Mouse (Mus musculus): ENCODE results near the gene Umad1. TPM values are rescaled to one million over a fixed set of nuclear protein-coding genes. Genes with fewer than 3 reads are reported as not detected.

The Umad1 gene
- total RNA-seq, 1 experiment from 2014 or later: 12.1 TPM

DNA sequence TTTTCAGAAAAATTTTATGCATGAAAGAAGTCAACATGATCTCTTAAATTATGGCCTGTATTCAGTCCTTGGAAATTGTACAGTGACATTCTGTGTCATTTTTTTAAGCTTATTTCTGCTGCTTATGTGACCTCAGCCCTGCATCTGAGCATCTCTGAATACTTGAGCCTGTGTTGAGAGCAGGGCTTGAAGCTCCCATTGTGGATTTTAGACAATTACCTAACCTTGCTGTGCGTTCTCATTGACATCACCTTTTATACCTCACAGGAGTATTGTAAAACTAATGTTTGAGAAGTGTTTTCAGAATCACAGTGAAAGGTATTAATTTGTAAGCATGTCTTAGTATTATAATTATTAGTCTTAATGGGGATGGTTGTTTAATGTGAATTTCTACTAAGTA lies 140.6 kb downstream of the Umad1 start:
- no peak for ATAC-seq (replicated peaks; ENCODE audit: insufficient number of reproducible peaks, low FRiP score, low TSS enrichment, poor library complexity, severe bottlenecking)

DNA sequence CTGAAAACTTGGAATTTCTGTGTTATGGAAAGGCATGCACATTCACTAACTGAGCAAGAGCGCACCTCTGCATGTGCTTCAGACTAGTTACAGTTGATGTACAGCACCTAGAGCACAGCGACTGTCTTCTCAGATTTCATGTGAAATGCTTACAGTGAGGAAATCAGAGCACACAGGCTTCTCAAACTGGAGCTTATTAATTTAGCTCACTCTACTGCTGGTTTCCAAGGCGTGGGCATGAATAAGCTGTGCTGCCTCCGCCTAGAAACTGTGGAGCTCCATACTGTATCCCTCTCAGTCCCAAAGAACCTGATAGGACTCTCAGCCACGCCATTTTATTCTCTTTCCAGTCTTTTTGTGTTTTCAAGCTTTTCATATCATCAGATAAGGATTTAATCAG lies 144.0 kb downstream of the Umad1 start:
- no peak for ATAC-seq (replicated peaks; ENCODE audit: insufficient number of reproducible peaks, low FRiP score, low TSS enrichment, poor library complexity, severe bottlenecking)

DNA sequence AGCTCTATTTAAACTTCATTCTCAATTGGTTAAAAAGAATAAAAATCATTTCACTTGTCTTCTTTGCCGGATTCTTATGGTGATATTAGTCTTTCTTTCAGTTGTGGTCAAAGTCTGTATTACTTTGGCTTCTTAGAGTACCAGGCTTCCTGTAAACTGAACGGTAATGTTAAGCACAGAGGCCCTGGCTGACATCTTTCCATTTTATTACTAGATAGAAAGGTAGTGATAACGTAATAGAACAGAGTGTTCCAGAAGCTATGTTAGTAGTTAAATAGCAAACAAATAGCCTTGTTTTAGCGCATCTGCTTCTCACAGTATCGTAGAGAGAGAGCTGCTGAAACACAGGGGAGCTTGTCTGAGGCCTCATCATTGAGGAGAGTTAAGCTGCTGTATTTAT lies 146.8 kb downstream of the Umad1 start:
- no peak for ATAC-seq (replicated peaks; ENCODE audit: insufficient number of reproducible peaks, low FRiP score, low TSS enrichment, poor library complexity, severe bottlenecking)

DNA sequence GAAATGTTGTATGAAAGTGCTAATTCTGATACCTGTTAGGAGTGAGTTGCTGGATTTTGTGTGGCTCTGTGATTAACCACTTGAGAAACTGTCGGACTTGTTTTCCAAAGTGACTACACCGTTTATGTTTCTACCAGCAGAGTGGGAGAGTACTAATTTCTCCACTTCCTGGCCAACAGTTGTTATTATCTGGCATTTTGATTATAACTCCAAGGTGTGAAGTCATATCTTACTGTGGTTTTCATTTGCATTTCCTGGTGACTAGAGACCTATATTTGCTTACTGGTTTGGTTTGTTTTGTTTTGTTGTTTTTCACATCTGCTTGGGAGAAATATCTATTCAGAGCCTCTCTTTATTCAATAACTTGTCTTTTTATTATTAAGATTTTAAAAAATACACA lies 149.2 kb downstream of the Umad1 start:
- no peak for ATAC-seq (replicated peaks; ENCODE audit: insufficient number of reproducible peaks, low FRiP score, low TSS enrichment, poor library complexity, severe bottlenecking)

DNA sequence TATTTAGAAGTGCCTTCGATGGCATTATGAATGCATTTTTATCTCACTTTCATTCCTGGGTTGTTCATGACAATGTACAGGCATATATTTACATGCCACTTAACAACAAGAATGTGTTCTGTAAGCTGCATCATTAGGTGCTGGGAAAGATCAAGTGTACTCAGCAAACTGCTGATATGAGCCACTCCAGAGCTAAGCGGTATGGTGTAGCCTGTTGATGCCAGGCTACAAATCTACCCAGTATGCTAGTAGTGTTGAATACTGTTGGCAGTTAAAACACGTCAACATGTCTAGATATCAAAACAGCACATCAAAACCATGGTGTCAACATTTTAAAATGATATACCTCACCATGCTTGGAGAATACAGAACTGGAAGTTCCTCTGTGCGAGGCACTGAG lies 150.8 kb downstream of the Umad1 start:
- no peak for ATAC-seq (replicated peaks; ENCODE audit: insufficient number of reproducible peaks, low FRiP score, low TSS enrichment, poor library complexity, severe bottlenecking)

DNA sequence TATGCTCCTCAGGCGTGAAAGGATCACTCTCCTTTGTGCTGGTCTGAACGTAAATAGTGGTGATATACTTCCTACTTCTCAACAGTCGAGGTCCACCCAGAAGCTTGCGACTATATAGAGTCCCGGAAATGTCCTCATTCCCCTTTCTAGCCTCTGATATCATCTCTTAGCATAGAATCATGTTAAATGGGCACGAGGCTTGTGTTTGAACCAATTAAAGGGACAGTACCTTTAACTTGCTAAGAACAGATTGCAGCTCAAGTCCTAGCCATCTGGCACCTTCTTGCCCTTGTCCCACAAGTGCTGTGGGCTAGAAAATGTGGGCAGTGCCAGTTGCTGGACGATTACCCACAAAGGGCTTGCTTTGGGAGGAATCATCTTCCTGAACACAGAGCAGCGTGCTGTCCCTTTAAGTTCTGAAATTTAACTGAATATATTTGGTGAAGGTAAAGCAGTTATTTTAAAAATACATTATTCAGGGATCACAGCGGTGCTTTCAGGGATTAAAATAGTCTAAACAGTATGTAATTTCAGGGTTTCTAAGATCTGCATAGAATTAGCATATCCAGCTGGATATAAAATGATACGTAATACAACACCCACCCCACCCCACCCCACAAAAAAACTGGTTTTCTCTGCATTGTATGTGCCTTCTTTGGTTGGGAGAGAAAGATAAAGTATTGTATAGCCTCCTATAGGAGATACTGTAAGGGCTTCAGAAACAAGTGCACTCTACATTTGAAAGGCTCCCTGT lies 153.9 kb downstream of the Umad1 start:
- ATAC-seq (replicated peaks; ENCODE audit: insufficient number of reproducible peaks, low FRiP score, low TSS enrichment, poor library complexity, severe bottlenecking): no peak

DNA sequence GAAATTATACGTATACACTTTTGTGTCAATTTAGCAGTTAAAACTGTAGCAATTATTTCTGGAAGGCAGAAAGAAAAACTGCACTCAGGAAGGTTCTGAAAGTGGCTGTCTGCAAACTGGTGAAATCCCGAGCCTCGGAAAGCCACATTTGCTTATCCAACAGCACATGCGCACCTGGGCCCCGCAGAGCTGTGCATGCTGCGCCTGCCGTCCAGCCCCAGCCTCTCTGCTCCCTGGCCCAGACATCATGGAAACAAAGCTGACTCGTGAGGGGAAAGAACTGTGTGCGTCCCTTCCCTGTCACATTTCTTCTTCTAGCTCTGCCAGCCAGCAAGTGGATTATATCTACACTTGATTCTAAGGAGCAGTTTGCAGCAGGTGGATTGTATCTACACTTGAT lies 154.9 kb downstream of the Umad1 start:
- no peak for ATAC-seq (replicated peaks; ENCODE audit: insufficient number of reproducible peaks, low FRiP score, low TSS enrichment, poor library complexity, severe bottlenecking)

DNA sequence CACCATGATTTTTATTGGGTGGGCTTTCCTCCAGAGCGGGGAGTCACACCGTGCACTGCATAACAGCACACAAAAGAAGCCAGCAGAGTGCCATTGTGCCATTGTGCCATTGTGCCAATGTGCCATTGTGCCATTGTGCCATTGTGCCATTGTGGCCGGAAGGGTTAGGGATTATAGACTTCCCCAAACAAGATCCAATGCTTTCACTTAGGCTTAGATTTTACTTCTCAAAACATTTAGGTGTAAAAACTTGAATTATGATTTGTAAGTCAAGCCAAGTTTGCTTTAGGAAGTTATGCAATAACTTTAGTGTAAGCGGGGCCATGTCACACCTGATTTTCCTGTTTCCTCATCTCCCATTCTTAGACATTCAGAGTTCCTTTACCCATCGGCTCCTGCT lies 156.7 kb downstream of the Umad1 start:
- no peak for ATAC-seq (replicated peaks; ENCODE audit: insufficient number of reproducible peaks, low FRiP score, low TSS enrichment, poor library complexity, severe bottlenecking)

DNA sequence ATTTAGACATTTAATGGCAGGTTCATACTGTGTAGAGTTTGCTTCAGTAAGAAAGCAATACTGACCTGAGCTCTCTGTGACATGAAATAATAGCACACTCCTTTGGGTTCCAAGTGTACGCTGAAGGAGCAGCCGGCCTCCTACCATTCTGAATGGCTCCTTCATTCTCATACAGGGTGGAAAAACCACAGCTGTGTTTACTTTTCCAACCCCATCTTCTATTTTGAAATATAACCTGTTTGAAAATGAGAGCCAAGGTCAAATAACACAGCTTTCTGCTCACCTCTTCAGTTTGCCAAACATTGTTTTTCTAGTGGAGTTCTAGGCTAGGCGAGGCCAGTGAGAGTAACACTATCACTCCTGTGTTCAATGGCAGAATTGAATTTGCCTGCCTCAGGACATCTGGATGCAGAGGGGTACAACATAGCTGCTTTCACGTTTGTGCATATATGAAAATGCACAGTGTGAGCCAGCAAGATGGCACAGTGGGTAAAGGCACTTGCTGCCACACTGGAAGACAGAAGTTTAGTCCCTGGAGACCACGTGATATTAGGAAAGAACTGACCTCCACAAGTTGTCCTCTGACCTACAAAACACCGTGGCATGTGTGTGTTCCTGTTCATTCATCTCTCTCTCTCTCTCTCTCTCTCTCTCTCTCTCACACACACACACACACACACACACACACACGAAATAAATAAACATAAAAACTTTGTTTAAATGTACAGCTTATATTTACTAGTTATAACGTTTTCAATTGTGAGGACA lies 157.9 kb downstream of the Umad1 start:
- ATAC-seq (replicated peaks; ENCODE audit: insufficient number of reproducible peaks, low FRiP score, low TSS enrichment, poor library complexity, severe bottlenecking): no peak

DNA sequence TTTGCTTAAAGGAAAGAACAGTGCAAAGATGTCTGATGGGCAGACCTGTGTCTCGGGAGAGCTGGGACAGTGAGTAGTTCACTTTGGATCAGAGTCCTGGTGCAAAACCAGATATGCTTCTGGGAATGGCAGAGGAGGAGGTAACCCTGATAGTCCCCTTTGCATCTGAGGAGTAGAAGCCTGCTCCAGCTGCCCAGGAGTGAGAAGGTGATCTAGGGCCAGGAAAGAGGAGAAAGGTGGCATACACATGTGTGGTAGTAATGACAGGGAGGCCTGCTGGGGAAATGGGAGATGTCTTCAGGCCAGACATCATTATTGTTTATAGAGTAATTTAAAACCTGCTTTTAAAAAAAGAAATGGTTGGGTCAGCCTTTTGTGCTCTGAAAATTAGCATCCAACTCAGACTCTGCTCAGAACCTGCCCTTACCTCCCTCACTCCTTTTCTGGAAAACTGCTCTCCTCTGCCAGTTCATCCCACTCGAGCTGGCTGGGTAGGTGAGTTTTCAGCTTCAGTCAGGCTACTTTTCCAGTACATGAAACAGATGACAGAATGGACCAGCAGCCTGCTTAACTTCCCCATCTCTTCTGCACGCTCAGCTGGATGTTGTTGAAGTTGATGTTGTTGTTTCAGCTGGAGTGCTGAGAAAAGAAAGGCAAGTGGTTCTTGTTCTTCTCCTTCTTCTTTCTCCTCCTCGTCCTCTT lies 160.5 kb downstream of the Umad1 start:
- no peak for ATAC-seq (replicated peaks; ENCODE audit: insufficient number of reproducible peaks, low FRiP score, low TSS enrichment, poor library complexity, severe bottlenecking)

DNA sequence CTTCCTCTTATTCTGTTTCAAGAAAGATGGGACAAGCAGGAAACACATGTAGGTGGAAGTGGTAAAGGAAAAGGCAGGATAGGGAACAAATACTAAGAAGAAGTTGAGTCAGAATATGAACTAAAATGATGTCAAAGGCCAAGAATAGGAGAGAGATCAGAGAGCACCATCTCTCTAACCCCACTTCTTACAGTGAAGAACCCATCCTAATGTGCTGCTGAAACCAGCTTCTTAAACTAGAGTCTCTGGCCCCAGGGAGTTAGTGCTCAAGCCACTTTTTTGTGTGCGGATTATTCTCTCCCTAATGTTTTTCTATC lies 161.1 kb downstream of the Umad1 start:
- no peak for ATAC-seq (replicated peaks; ENCODE audit: insufficient number of reproducible peaks, low FRiP score, low TSS enrichment, poor library complexity, severe bottlenecking)

DNA sequence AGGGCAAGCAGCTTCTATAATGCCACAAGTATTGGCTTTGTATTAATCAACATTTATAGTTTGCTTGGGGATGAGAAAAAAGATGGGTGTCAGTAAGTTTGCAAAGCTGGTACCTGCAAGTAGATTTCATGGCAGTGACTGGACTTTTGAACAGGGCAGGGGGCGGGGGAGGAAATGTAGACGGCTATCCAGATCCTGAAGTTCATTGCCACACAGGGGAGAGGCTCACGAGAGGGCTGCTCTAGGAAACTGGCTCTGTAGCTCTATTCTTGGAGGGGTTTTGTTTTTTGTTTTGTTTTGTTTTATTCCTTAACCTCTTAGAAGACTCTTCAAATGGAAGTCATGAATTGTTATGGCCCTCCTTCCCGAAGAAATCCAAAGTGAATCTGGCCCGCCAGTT lies 162.3 kb downstream of the Umad1 start:
- ATAC-seq (replicated peaks; ENCODE audit: insufficient number of reproducible peaks, low FRiP score, low TSS enrichment, poor library complexity, severe bottlenecking): no peak

DNA sequence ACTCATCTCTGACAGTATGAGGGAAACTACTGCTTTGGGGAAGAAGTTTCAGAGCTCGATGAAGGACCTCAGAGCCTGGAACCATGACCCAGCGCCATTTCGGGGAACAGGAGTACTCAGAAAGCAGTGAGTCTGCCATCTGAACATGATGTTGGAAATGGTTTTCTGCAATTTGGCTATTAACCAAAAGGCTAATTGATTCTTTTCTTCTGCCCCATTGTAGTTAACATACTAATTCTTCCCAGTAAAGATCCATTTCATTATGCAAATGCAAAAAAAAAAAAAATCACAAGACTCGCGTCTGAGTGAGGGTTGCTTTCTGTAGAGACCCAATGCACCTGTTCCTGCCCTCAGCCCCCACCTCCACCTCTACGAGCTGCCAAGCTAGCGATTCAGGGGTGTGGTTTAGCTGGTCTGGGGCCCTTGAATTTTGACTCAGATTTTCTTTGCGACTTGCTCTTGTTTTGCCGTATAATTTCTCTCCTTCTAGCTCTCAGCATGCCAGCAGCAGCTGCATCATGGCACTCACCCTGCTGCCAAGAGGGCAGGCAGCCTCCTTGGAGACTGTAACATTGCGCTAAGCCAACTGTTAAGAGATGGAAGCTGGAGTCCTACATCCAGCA lies 163.0 kb downstream of the Umad1 start:
- ATAC-seq (replicated peaks; ENCODE audit: insufficient number of reproducible peaks, low FRiP score, low TSS enrichment, poor library complexity, severe bottlenecking): no peak

DNA sequence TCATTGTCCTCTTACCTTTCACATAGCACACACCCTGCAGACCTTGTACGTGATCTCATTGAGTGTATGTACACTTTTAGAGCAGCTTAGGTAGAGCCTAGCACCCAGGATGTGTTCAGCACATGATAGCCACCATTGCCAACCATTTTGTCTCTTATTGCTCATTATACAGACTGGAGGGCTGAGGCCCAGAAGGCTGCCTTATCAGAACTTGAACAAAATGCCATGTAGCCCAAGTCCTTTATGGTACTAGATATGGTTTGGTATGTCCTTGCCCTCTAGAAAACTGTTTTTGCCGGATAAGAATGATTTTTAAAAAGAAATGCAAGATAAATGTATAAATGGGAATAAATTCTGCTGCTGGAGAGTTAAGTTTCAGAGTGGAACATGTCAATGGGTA lies 164.1 kb downstream of the Umad1 start:
- no peak for ATAC-seq (replicated peaks; ENCODE audit: insufficient number of reproducible peaks, low FRiP score, low TSS enrichment, poor library complexity, severe bottlenecking)

DNA sequence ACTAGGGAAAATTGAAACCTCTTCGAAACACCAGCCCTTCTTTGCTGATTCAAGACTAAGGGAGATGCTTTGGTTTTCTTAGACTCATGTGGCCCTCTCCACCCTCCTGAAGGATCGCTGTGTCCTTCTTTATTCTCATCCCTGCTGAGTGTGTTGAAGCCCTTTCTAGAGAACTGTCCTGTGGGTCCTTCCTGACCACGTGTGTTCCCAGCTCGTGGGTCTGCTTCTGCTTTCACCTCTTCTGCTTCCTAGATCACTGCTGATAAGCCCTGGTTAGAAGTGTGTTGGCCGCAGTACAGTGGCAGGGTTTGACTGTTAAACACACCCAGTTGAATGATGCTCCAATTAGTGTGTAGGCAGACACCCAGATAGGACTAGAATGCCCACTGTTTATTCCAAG lies 168.6 kb downstream of the Umad1 start:
- ATAC-seq (replicated peaks; ENCODE audit: insufficient number of reproducible peaks, low FRiP score, low TSS enrichment, poor library complexity, severe bottlenecking): no peak

DNA sequence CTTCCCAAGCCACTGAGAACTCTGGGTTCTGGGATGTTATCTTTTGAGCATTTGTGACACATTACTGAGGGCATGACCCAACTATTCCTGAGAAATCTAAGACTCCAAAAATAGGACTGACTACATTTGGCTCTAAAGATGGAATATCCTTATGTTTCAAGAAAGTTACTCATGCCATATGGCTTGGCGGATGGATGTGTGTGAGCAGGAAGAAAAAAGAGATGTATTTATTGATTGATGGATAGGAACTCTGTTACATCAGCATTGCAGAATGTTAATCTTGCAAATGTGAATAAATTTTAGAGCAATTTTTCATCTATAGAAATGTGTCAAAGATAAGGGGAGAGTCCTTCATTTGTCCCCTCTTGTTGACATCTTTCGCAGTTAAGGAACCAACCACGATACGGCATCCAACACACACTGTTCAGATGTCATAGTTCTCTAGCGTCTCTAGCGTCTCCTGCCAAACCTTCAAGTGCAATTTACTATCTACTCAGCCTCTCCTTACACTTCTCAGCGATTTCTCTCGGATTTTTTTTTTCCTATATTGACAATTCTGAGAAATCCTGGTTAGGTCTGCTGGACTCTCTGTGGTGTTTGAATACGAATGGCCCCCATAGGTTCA lies 171.6 kb downstream of the Umad1 start:
- ATAC-seq (replicated peaks; ENCODE audit: insufficient number of reproducible peaks, low FRiP score, low TSS enrichment, poor library complexity, severe bottlenecking): no peak

DNA sequence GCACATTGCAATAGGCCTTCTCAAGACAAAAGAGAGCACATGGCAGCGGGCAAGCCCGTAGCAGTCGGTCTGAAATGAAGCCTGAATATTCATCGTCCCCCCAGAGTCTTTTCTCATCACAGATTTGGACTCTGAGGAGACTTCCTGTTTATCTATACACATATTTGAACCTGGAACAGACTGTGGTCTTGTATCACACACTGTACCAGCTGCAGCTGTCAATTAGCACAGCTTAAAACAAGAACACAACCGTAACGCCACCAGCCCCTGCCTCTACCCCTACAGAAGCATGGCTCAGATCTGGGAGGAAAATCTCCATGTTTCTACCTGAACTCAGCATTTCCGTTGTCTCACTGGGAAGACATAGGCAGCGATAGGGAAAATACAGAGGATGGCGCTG lies 174.1 kb downstream of the Umad1 start:
- no peak for ATAC-seq (replicated peaks; ENCODE audit: insufficient number of reproducible peaks, low FRiP score, low TSS enrichment, poor library complexity, severe bottlenecking)

DNA sequence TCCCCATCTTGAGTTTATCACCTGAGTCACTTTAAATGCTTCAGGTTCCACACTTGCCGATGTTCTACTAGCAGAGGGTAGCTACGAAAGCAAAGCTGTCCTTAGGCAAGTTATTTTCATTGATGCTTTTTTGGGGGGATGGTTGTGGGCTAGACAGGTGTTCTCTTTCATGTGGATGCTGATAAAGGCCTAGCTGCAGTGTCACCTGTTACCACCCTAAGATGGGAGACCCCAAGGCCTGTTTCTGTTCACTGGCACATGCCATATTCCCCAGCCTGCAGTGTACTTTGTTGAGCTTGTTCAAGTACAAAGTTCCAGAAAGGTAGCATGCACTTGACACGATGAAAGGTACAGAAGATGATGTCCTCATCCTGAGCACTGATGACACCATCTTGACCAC lies 178.8 kb downstream of the Umad1 start:
- no peak for ATAC-seq (replicated peaks; ENCODE audit: insufficient number of reproducible peaks, low FRiP score, low TSS enrichment, poor library complexity, severe bottlenecking)

DNA sequence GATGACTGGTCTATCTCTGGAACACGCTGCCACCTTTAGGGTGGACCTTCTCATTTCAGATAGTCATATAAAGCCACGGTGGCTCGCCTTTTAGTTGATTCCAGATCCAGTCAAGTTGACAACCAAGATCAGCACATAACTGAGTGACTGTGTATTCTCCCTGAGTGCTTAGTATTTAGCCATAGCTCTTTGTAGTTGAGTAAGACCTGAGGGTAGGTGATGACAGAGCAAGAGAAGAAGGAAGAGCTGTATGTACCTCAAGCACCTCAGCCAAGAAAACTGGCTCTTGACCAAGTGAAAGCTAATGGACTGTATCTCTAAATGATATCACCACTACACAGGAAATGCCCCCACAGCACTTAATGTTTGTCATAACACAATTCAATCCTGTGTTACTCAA lies 182.7 kb downstream of the Umad1 start:
- no peak for ATAC-seq (replicated peaks; ENCODE audit: insufficient number of reproducible peaks, low FRiP score, low TSS enrichment, poor library complexity, severe bottlenecking)

Data from monocyte, adult 5-6 weeks (primary cell).